Mouse (Mus musculus) G1E (cell line): ENCODE data around the gene Mmp13. TPM values are rescaled to one million over a fixed set of nuclear protein-coding genes. Genes with fewer than 3 reads are reported as not detected.

Experiments used
- ATAC-seq: 2 replicates; pipeline ENCODE4 v1.8.0; 2016; ENCODE audit warnings: mild to moderate bottlenecking; ENCODE audit not compliant: insufficient number of reproducible peaks, poor library complexity, low FRiP score, severe bottlenecking; ENCODE audit errors: extremely low read depth
- DNase-seq: peaks from one replicate; pipeline ENCODE4 v3.0.0; 2012; ENCODE audit warnings: low spot score
- H3K27me3 ChIP-seq: 2 replicates; pipeline ENCODE4 v1.6.1; 2012; ENCODE audit warnings: mild to moderate bottlenecking, low read length, inconsistent platforms; ENCODE audit not compliant: insufficient read depth
- H3K36me3 ChIP-seq: replicated peaks from 2 replicates; pipeline ENCODE3; 2012; ENCODE audit warnings: mild to moderate bottlenecking, inconsistent platforms
- H3K4me1 ChIP-seq: 2 replicates; pipeline ENCODE4 v1.6.1; 2012; ENCODE audit warnings: low read depth, low read length, inconsistent platforms, mixed read lengths; ENCODE audit not compliant: insufficient read depth
- H3K4me3 ChIP-seq: 2 replicates; pipeline ENCODE4 v1.5.1; 2012; ENCODE audit warnings: low read depth, mild to moderate bottlenecking, inconsistent platforms, low read length, moderate library complexity, mixed read lengths
- H3K9me3 ChIP-seq: replicated peaks from 2 replicates; pipeline ENCODE4 v1.6.1; 2012; ENCODE audit warnings: inconsistent platforms
- CTCF ChIP-seq: IDR thresholded peaks from 2 replicates; pipeline ENCODE4 v1.5.1; 2012; ENCODE audit warnings: low read depth, low read length, inconsistent platforms, mixed read lengths
- GATA1 ChIP-seq: IDR thresholded peaks from 2 replicates; pipeline ENCODE4 v1.6.1; 2012; ENCODE audit warnings: borderline replicate concordance, low read length, inconsistent platforms, mixed read lengths
- GATA2 ChIP-seq: IDR thresholded peaks from 2 replicates; pipeline ENCODE4 v1.6.1; 2012; ENCODE audit warnings: low read depth, low read length, inconsistent platforms, borderline replicate concordance
- POLR2AphosphoS5 ChIP-seq: IDR thresholded peaks from 2 replicates; pipeline ENCODE4 v1.6.1; 2012; ENCODE audit warnings: low read depth, low read length, inconsistent platforms; ENCODE audit not compliant: insufficient replicate concordance
- TAL1 ChIP-seq: conservative IDR thresholded peaks from 2 replicates; pipeline ENCODE4 v1.6.1; 2012; ENCODE audit warnings: low read depth, low read length, inconsistent platforms, mixed read lengths
- polyA plus RNA-seq: library from polyadenylated mRNA; stranded (reverse); fragments of >175 nt; gene quantifications from 2 replicates; pipeline ENCODE4 v1.2.3, GENCODE M21; 2012
- total RNA-seq, 2 experiments: library from RNA; stranded (forward) in 1 of 2; stranded (reverse) in 1 of 2; fragments of 200-1000 nt in 1 of 2; fragments of >200 nt in 1 of 2; fragmentation: Nextera tagmentation in 1 of 2; gene quantifications; 2 replicates each; pipeline ENCODE4 v1.2.3; 2014 to 2017

Mmp13 gene
- total RNA-seq (2014; fragmentation: Nextera tagmentation) (not detected in 2 replicates), total RNA-seq (2017) (0.11 TPM in 1 of 2 replicates, not detected in the other), polyA plus RNA-seq (not detected in 2 replicates)

- TF ChIP-seq CTCF (no peak), GATA2 (no peak), GATA1 (no peak), TAL1 (no peak), POLR2AphosphoS5 (no peak)
- no peaks in the 10 kb centered on the region for H3K9me3 ChIP-seq
- H3K27me3 ChIP-seq, result no peaks in the 10 kb centered on the region
- DNase-seq (no peak), ATAC-seq (no peak)
- no peak within 1 kb of the TSS for H3K4me3 ChIP-seq
- H3K4me1 ChIP-seq, result no peaks in the 10 kb centered on the region
- H3K36me3 ChIP-seq, result no peaks in the 10 kb centered on the region
These were observed at the start of gene Mmp13 for GRCm38 (mm10) chr9:7272214-7272613. Gene Mmp13, plus strand, starts transcription at chr9:7272514.

GRCm38 (mm10) chr9:7238619-7239018 lies 33.7 kb upstream of the Mmp13 start:
- DNase-seq, result no peak
- H3K4me3 ChIP-seq, result no peak overlapping the region
- peaks cover 2% of the 10 kb centered on the region; the same call in 1 of the 2 replicates for H3K27me3 ChIP-seq
- TF ChIP-seq CTCF, result no peak
- peaks cover 2% of the 10 kb centered on the region for H3K36me3 ChIP-seq
- H3K9me3 ChIP-seq, result no peaks in the 10 kb centered on the region
- no peaks in the 10 kb centered on the region for H3K4me1 ChIP-seq
- ATAC-seq, result no peak

- TF ChIP-seq POLR2AphosphoS5 (no peak), GATA2 (no peak), CTCF (no peak), TAL1 (no peak), GATA1 (no peak)
- no peak overlapping the region for H3K4me3 ChIP-seq
- DNase-seq (no peak), ATAC-seq (no peak)
- H3K27me3 ChIP-seq, result peaks cover 2% of the 10 kb centered on the region; the same call in 1 of the 2 replicates
- peaks cover 2% of the 10 kb centered on the region for H3K36me3 ChIP-seq
- no peaks in the 10 kb centered on the region for H3K9me3 ChIP-seq
- H3K4me1 ChIP-seq, result no peaks in the 10 kb centered on the region
These were observed 32.3 kb upstream of the Mmp13 start for GRCm38 (mm10) chr9:7239967-7240366.

- Histone ChIP-seq H3K4me1 (no peaks in the 10 kb centered on the region), H3K9me3 (no peaks in the 10 kb centered on the region), H3K36me3 (no peaks in the 10 kb centered on the region), H3K27me3 (peaks cover 2% of the 10 kb centered on the region; the same call in 1 of the 2 replicates), H3K4me3 (no peak overlapping the region)
- TF ChIP-seq POLR2AphosphoS5 (no peak), GATA2 (no peak), TAL1 (no peak), GATA1 (no peak), CTCF (no peak)
- no peak for DNase-seq
- no peak for ATAC-seq
These were observed 19.3 kb upstream of the Mmp13 start for GRCm38 (mm10) chr9:7252797-7253654.

GRCm38 (mm10) chr9:7261667-7262066 lies 10.6 kb upstream of the Mmp13 start:
- Histone ChIP-seq H3K4me3 (no peak overlapping the region), H3K27me3 (peaks cover 2% of the 10 kb centered on the region; the same call in 1 of the 2 replicates), H3K4me1 (no peaks in the 10 kb centered on the region), H3K9me3 (no peaks in the 10 kb centered on the region), H3K36me3 (no peaks in the 10 kb centered on the region)
- DNase-seq (no peak), ATAC-seq (no peak)
- TF ChIP-seq GATA1, result no peak

- no peaks in the 10 kb centered on the region for H3K36me3 ChIP-seq
- H3K27me3 ChIP-seq, result no peaks in the 10 kb centered on the region
- ATAC-seq (no peak), DNase-seq (no peak)
- no peak for TF ChIP-seq GATA1
- no peak for TF ChIP-seq GATA2
- no peak for TF ChIP-seq POLR2AphosphoS5
- H3K9me3 ChIP-seq, result no peaks in the 10 kb centered on the region
- no peak overlapping the region for H3K4me3 ChIP-seq
- H3K4me1 ChIP-seq, result no peaks in the 10 kb centered on the region
These were observed 2.2 kb upstream of the Mmp13 start for GRCm38 (mm10) chr9:7270071-7270470.
